Mouse (Mus musculus): ENCODE measurements around the gene Rad21l.
A peak's percentile ranks its signal among the peaks of the same experiment; 100 is the strongest.

Rad21l gene

DNA sequence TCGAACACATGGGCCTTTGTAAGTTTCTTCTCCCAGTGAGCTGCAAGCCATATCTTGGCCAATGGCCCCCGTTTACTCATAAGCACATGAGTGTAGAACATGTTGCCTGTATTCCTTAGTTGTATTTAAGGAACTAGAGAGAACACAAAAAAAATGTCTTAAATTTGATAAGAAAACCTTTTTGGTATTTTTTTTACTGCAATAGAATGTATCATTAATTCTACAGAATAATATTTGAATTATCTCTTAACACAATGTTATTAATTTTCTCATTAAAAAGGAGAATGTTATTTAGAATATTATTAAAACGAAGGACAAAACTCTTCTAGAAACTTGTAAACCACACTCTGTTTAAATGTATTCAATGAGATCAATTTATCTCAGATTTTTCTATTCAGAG lies at the start of gene Rad21l:
Gene Rad21l, minus strand, starts transcription at position 101 of the 400 bp plus-strand sequence.
- DNase-seq (ENCODE audit: low read depth, low spot score) = no peak

DNA sequence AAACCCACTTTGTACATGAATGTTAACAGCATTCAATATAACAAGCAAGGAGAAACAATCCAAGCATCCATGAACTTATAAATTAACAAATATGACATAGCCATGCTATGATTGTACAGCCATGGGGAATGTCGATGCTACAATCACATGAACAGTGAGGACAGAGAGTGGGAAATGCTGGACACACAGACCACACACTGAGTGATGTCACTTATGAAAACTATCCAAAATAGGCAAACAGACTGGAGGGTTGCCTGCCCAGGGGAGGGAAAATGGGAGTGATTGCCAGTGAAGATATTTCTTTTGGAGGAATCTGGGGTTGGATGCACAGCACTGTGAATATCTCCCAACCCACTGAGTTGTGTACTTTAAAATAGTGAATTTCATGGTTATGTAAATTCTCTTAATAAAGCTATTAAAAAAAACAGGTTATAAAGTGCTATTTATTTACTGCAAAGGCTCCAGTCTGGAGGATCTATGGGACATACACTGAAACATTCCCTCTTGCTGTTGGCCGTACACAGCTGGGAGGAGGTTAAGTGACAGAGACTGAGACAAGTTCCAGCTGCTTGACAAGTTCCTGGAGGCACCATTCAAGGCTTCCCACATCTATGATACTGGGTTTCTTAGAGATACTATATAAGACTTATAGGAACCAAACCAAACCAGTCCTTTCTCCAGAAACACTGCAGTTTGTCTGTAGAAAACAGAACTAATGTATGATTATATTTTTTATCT lies 48.2 kb upstream of the Rad21l start:
- DNase-seq (ENCODE audit: low read depth, low spot score) = no peak

GRCm38 (mm10) chr2:151715526-151715925 lies 47.2 kb upstream of the Rad21l start:
- DNase-seq (ENCODE audit: low read depth, low spot score) = no peak

DNA sequence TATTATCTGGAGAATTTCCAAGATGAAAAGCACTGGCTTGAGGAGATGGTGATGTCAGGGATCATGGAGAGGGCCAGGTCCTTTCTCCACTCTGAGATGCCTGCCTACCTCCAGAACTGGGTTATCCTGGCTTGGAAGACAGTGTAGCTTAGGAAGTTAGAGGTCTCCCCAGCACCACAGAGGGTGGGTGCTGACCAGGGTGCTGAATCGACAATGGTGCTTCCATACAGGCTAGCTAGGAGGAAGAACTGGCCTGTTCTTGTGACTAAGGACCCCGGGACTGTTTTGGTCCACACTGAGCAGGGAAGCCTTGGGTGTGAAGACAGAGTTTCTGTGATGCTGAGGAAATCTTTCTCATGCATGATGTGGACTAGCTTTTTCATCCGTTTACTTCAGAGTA lies 44.3 kb upstream of the Rad21l start:
- DNase-seq (ENCODE audit: low read depth, low spot score) = no peak

DNA sequence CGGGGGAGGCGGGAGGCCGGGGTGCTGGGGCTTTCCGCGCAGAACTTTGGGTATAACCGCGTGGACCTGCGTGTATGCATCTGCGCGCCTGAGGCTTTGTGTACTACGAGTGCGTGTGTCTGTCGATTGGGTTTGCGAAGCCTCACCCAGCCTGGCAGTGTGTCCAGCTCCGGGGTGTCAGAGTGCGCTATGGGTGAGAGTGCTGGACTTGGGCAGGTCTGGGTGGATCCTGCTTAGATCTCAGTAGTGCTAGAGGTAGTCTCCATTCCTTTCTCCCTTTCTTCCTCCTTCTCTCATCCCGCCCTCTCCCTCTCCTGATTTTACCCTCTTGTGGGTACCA lies 34.5 kb upstream of the Rad21l start:
- no peak for DNase-seq (ENCODE audit: low read depth, low spot score)

DNA sequence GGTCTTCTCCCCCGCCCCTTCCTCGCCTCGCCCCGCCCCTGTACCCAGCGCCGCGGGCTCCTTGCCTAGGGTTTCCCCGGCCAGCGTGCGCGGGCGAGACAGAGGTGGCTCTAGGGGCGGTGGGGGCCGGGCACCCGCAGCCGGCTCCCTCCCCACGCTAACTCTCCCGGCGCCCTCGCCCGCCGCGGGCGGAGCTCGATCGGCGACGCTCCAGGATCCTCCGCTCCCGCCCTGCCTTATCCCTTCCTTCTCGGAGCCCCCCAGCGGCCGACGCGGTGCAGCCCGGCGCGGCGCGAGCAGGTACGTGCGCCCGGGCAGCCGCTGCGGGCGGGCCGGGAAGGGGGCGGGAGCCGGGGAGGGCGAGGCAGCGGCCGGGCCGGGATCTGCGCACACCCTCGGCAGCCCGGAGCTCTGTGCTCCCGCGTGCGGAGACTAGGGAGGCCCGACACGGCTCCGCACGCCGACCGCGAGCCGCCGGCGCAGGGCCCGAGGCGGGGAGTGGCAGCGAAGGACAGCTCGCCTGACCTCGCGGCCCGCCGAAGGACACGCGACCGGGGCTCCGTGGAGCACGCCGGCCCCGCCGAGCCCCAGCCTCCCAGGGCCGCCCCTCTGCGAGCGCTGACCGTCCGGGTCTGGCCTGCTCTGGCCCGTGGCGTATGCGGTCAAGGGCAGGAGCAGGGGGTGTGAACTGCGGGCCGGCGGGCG lies 34.0 kb upstream of the Rad21l start:
- no peak for DNase-seq (ENCODE audit: low read depth, low spot score)

DNA sequence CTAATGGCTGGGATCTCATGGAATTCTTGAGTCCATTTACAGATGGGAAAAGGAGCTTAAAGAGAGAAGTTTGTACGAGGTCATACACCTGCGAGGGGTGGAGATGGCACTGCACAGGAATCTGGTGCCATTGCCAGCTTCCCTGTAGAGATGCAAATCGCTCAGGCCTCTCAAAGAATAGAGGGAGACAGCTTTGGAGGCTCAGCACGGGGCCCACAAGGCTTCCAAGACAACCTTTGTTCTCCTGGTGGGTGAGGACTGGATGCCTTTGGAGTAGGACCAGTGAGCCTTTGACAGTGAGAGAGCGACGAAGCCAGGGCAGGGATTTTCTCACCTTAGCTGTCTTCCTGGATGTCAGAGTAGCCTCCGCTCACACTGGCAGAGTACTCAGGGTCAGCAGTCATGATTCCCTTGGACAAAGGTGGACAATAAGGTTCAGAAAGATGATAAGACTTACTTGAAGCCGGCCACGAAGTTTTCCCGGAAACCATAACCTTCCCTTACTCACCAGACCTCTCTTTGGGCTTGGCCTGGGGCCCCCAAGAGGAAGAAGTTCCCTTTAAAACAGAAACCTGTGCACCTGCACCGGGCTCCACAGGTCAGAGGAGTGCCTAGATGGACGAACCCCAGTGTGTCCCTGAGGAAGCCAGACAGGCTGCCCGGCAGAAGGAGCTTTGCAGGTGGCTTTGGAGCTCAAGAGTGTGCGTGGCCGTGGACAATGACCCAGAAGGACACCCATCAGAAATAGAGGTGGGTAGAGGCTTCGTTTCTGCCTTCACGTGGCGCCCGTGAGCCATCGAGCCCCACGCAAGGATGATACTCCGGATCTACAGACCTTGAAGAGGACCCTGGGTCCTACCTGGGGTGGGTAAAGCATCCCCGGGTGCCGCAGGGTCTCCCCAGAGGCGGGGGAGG lies 33.2 kb upstream of the Rad21l start, which contains the start of gene Tmem74b:
Gene Tmem74b, plus strand, starts transcription at position 778 of the 915 bp plus-strand sequence.
- DNase-seq (ENCODE audit: low read depth, low spot score) = no peak

GRCm38 (mm10) chr2:151682976-151683375 lies 14.6 kb upstream of the Rad21l start:
- DNase-seq (ENCODE audit: low read depth, low spot score) = no peak

DNA sequence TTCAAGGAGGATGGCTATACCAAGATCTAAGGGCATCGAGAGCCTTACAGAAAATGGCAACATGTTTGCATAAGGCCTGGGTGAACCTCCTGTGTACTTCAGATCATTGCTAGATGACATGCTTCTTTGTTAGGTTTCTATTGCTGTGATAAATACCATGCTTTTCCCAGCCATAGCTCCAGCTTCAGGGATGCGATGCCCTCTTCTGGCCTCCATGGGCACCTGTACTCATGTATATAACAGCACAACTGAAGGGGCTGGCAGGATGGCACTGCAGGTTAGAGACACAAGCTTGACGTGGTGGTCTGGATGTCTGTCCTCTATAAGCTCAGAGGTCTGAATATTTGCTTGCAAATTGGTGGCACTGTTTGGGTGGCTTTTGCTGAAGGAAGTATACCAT lies 14.0 kb upstream of the Rad21l start:
- no peak for DNase-seq (ENCODE audit: low read depth, low spot score)

DNA sequence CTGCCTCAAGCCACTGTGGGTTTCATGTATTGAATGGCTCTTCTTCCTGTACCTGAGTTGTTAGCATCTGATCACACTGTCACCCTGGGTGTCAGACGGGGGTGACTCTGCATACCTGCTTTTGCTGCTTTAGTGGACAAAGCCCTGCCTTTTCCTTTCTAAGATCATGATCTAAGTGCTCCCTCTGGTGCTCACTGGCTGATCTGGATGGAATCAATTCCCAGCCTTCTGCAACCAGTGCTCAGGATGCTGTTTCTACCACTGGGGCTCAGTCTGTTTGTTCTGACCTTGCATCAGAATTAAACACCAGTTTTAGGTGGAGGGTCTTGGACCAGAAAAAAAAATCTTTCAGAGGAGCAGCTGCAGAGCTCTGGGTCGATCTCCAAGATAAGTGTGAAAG lies 7.9 kb upstream of the Rad21l start:
- no peak for DNase-seq (ENCODE audit: low read depth, low spot score)

DNA sequence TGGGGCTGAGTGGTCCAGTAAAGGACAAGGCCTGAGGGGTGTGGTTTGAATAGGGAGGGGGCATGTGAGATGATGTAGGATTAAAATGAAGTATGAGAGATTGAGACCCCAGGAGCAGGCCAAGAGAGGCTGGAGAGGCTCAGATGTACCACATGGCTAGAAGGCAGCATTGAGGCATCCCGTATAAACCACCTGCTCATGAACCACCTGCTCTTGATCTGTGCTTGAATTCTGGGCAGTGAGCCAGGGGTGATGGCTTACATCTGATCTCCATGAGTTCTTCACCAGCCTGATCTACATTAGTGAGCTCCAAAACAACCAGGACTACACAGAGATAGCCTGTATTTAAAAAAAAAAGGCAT lies 2.6 kb upstream of the Rad21l start:
- no peak for DNase-seq (ENCODE audit: low read depth, low spot score)

DNA sequence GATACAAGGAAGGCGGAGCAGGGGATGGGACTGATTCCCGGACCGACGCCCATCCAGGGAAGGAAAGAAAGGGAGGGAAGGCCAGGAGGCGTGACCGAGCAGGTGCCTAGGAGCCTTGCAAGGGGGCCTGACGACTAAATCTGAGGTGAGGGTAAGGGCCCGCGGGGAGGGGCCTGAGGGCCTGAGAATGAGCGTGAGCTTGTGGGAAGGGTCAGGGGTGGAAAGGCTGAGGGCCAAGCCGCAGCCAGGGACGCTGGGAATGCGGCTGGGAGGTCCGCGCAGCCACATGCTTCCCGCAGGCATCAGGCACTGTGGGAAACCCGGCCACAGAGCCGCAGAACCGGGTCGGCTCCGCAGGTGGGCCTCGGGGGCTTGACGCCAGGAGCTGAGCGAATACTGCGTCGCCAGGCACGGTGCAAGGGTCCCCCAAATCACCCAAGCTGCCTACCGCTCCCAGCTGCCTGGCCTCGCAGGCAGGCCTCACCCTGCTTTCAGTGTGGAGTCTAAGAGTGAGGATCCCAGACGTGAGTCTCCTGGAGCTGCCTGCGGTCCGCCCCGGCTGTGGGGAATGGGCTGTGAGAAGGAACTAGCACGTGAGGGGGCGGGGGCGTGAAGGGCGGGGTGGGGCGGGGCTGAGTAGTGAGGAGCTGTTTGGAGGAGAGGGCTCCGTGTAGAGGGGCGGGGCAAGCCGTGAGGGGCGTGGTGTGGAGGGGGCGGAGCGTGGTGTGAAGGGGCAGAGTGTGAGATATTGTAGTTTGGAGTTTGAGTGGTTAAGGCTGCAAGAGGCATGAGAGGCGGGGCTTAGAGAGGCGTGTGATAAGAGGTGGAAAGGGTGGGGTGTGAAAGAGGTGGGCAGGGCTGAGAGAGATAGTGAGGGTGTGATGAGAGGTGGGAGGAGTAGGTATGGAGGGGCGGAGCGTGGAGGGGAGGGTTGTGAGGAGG lies 2.0 kb upstream of the Rad21l start:
- DNase-seq (ENCODE audit: low read depth, low spot score) = no peak

- no peak for DNase-seq (ENCODE audit: low read depth, low spot score)
These were observed 16.3 kb downstream of the Rad21l start for GRCm38 (mm10) chr2:151652053-151652452.

GRCm38 (mm10) chr2:151636015-151636402 lies 32.3 kb downstream of the Rad21l start:
- DNase-seq (ENCODE audit: low read depth, low spot score) = no peak

GRCm38 (mm10) chr2:151635362-151636014 lies 32.8 kb downstream of the Rad21l start:
- no peak for DNase-seq (ENCODE audit: low read depth, low spot score)

DNA sequence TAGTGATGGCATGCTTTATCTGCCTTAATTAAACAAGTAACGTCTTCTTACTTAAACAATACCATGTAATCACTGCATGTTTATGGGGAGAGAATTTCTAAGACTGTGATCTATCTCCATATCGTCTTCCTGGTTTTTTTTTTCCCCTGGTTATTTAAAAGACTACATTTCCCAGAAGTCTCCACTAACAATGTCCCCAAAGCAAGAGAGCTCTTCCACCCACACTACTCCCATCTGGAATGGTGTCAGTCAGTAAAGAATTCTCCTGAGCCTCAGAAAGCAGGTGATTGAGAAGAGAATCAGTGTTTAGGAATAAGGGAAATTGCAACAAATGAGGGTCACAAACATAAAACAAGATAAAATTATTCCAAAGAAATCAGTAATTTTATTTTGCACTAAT lies 33.4 kb downstream of the Rad21l start:
- DNase-seq (ENCODE audit: low read depth, low spot score) = no peak

GRCm38 (mm10) chr2:151632982-151633381 lies 35.4 kb downstream of the Rad21l start:
- DNase-seq (ENCODE audit: low read depth, low spot score) = no peak

DNA sequence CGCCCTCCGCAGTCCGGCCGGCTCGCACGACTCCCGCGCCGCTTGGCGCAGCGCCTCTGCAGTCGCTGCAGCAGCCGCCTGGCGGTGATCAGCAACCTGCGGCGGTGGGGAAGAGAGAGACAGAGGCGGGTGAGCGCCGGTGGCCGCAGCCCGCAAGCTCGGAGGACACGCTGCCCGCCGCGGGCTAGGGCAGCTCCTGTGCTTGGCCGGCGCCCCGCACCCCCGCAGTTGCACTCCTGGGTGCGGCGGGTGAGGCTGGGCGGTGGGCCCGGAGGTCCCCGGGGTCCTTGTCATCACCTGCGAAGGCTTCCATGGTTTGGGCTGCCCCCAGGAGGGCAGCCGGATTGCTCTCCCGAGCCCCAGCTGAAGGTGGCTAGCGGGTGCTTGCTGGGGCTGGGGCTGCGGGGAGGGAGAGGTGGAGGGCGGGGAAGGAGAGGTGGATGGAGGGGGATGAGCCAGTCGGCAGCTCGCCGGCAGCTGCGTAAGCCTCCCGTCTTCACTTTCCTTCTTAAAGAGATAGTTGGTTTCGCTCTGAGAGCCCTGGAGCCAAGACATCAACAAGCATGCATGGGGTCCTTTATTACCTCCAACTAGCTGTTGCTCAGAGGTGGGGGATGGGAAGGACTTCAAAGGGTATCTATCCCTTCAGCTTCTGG lies 36.0 kb downstream of the Rad21l start, which contains the start of gene Snph:
Gene Snph, minus strand, starts transcription at position 435 of the 656 bp plus-strand sequence.
- DNase-seq (ENCODE audit: low read depth, low spot score) = peak; percentile 16

DNA sequence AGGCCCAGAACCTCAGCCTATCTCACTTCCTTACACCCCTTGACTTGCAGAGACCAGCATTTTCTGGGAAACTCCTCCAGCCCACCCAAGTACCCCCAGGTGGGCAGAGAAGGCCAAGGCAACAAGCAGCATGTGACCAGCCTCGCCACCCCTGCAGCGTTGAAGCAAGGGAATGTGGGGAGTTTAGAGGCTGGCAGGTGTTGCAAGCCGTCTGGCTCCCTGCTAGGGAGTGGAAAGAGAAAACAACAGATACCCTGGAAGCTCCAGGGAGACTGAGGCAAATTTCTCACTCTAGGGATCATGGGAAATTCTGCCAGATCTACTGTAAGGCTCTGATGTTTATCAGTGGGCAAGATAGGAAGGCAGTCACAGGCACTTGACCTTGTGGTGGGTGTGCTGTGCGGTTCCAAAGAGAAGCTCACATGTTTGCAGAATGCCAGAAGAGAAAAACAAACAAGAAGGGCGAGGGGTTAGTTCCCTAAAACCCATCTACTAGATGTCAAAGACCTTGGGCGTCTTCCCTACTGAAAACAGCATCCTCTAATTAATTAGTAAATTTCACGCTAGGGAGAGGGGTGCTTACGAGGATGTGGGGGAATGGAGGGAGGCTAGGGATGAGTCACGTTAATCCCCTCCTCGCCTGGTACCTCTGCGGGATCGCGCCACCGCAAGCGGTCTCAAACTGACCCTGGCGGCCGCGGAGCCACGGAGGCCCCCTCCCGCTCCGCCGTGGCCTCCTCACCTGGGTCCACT lies 36.8 kb downstream of the Rad21l start:
- no peak for DNase-seq (ENCODE audit: low read depth, low spot score)
